13 mouse cellular contexts compared by ENCODE assay signal in the genomic region with DNA sequence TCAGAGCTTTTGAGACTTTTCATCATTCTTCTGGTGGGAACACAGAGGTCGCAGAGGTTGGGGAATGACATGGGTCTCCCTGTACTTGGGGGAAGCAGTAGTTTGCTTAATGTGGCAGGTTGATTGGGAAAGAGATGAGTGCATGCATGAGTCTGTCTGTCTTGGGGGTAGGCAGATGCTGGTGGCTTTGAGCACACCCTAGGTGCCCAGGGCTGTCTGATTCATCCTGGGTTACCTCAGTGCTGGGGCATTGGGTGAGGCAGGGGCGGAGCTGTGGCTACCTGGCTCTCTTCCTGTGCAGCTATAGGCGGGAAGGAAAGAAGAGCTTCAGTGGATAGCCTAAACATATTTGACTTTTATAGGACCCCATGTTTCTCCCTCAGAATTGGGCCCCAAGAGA. TPM values are rescaled to one million over a fixed set of nuclear protein-coding genes. Genes with fewer than 3 reads are reported as not detected.
A peak's percentile ranks its signal among the peaks of the same experiment; 100 is the strongest.
DNase-seq lines count a peak whose midpoint lies in the region; ATAC-seq and TF ChIP-seq lines count a peak whose summit lies in the region.
"Had no signal": no experiment of that assay in that cellular context is flagged by ENCODE, and none has a peak within 500 bp of the region (broad histone marks: within the 10 kb centered on the region; RNA-seq: fewer than 3 reads in every experiment).

No protein-coding gene starts in this region.

- no peak overlapping the region for H3K4me3 ChIP-seq in heart, adult 2 months
- no peak overlapping the region for H3K4me3 ChIP-seq in heart, embryonic 12.5 days
- H3K4me3 ChIP-seq in layer of hippocampus, adult 2 months: no peak overlapping the region
- peak overlapping the region; percentile 36 for H3K4me3 ChIP-seq in brown adipose tissue, adult 24 weeks (ENCODE audit: insufficient read depth, low read depth, low read length)
- H3K4me3 ChIP-seq in limb, embryonic 15.5 days: no peak overlapping the region
- H3K4me3 ChIP-seq in thymus, adult 2 months (ENCODE audit: control insufficient read depth, insufficient read depth, low read length): no peak overlapping the region

- no peak for TF ChIP-seq CTCF in heart, adult 2 months (IDR thresholded peaks at IDR 0.05)
- TF ChIP-seq CTCF in layer of hippocampus, adult 2 months (conservative IDR thresholded peaks at IDR 0.05): no peak
- TF ChIP-seq CTCF in thymus, adult 2 months (IDR thresholded peaks at IDR 0.05; ENCODE audit: borderline replicate concordance, control insufficient read depth, extremely low read depth, insufficient read depth, low read length, poor library complexity): no peak

- no peak for TF ChIP-seq EP300 in heart, adult 2 months (IDR thresholded peaks at IDR 0.05; ENCODE audit: insufficient read depth, low read depth, low read length)

- H3K9me3 ChIP-seq in heart, embryonic 12.5 days (replicated peaks): no peaks in the 10 kb centered on the region
- no peaks in the 10 kb centered on the region for H3K9me3 ChIP-seq in limb, embryonic 15.5 days

- H3K9ac ChIP-seq in heart, adult 2 months (ENCODE audit: low read depth, low read length): no peak overlapping the region
- no peak overlapping the region for H3K9ac ChIP-seq in heart, embryonic 12.5 days
- no peak overlapping the region for H3K9ac ChIP-seq in limb, embryonic 15.5 days

- 84% methylated on average over 3 of the region's 3 CpGs for WGBS in heart, adult 2 months
- WGBS in heart, embryonic 12.5 days: 77% methylated on average over 3 of the region's 3 CpGs
- WGBS in limb, embryonic 15.5 days: 82% methylated on average over 3 of the region's 3 CpGs
- 53% methylated on average over 3 of the region's 3 CpGs for WGBS in thymus, adult 2 months

- TF ChIP-seq POLR2A in heart, adult 2 months (IDR thresholded peaks at IDR 0.05; ENCODE audit: insufficient read depth, low read depth, low read length): no peak
- no peak for TF ChIP-seq POLR2A in thymus, adult 2 months (IDR thresholded peaks at IDR 0.05; ENCODE audit: control insufficient read depth, extremely low read depth, insufficient read depth, low read length, poor library complexity)

- no peak for ATAC-seq in heart, embryonic 12.5 days (ENCODE audit: insufficient number of reproducible peaks, low FRiP score)
- no peak for ATAC-seq in limb, embryonic 15.5 days (ENCODE audit: insufficient number of reproducible peaks, low FRiP score, low TSS enrichment, low read depth)
- no peak for ATAC-seq in inflammation-experienced regulatory T-cells, adult 6 months
- ATAC-seq: forebrain, embryonic 14.5 days had no signal

- H3K27me3 ChIP-seq in heart, adult 2 months (ENCODE audit: control insufficient read depth, insufficient read depth, low read length): no peaks in the 10 kb centered on the region
- no peaks in the 10 kb centered on the region for H3K27me3 ChIP-seq in heart, embryonic 12.5 days (replicated peaks)
- no peaks in the 10 kb centered on the region for H3K27me3 ChIP-seq in limb, embryonic 15.5 days
- H3K27me3 ChIP-seq in thymus, adult 2 months (ENCODE audit: control insufficient read depth, insufficient read depth, low read length): no peaks in the 10 kb centered on the region
- H3K27me3 ChIP-seq: CH12.LX had no signal

- DNase-seq in heart, adult 2 months: no peak
- no peak for DNase-seq in layer of hippocampus, adult 2 months (ENCODE audit: low spot score in 2 of 2)
- DNase-seq in layer of hippocampus, adult 11-12 months (ENCODE audit: low spot score): no peak
- no peak for DNase-seq in thymus, adult 2 months

- H3K4me2 ChIP-seq in heart, embryonic 12.5 days: no peak overlapping the region
- H3K4me2 ChIP-seq in limb, embryonic 15.5 days: no peak overlapping the region

- H3K4me1 ChIP-seq in heart, adult 2 months (ENCODE audit: control insufficient read depth, insufficient read depth, low read length): peaks cover 25% of the 10 kb centered on the region
- peaks cover 74% of the 10 kb centered on the region for H3K4me1 ChIP-seq in heart, embryonic 12.5 days (replicated peaks)
- H3K4me1 ChIP-seq in brown adipose tissue, adult 24 weeks (ENCODE audit: control insufficient read depth, insufficient read depth, insufficient read length, low read length): peaks cover 16% of the 10 kb centered on the region
- H3K4me1 ChIP-seq in limb, embryonic 15.5 days: peaks cover 38% of the 10 kb centered on the region
- H3K4me1 ChIP-seq in thymus, adult 2 months (replicated peaks; ENCODE audit: control insufficient read depth, insufficient read depth, low read length): peaks cover 35% of the 10 kb centered on the region

- H3K79me2 ChIP-seq in heart, adult 2 months (replicated peaks; ENCODE audit: control insufficient read depth, insufficient read depth, low read length): peaks cover 5% of the 10 kb centered on the region

- no peaks in the 10 kb centered on the region for H3K36me3 ChIP-seq in heart, adult 2 months (ENCODE audit: control insufficient read depth, insufficient read depth, low read length)
- peaks cover 13% of the 10 kb centered on the region; the same call in 1 of the 2 replicates for H3K36me3 ChIP-seq in heart, embryonic 12.5 days
- peaks cover 33% of the 10 kb centered on the region for H3K36me3 ChIP-seq in limb, embryonic 15.5 days
- H3K36me3 ChIP-seq in thymus, adult 2 months (ENCODE audit: control insufficient read depth, insufficient read depth, low read length): peaks cover 18% of the 10 kb centered on the region

- H3K27ac ChIP-seq in heart, adult 2 months: peak overlapping the region; percentile 62
- H3K27ac ChIP-seq in heart, embryonic 12.5 days (ENCODE audit: poor library complexity, severe bottlenecking): no peak overlapping the region
- H3K27ac ChIP-seq in layer of hippocampus, adult 2 months: peak overlapping the region; percentile 82
- peak overlapping the region; percentile 81 for H3K27ac ChIP-seq in brown adipose tissue, adult 24 weeks (replicated peaks; ENCODE audit: low read depth, low read length)
- H3K27ac ChIP-seq in limb, embryonic 15.5 days: peak overlapping the region; percentile 64; the same call in 1 of the 2 replicates
- no peak overlapping the region for H3K27ac ChIP-seq in thymus, adult 2 months (ENCODE audit: control insufficient read depth, insufficient read depth, low read length)

- intact Hi-C loops in heart, adult 2 months (cut with DNase I): loop anchor here (5.0 kb wide), 1 partner anchor 34 kb away; no protein-coding TSS in a partner anchor

RNA-seq across cellular contexts. Expression of gene Akt2, which starts 16.8 kb away (rescaled TPM):
- 100 to 1,000 TPM; 181 to 219 TPM for total RNA-seq in heart, adult 2 months (2021)
- 134 and 181 TPM in 2 replicates for polyA plus RNA-seq in heart, adult 2 months (2012; rRNA removed)
- polyA plus RNA-seq in heart, embryonic 12.5 days (2016; fragmentation: Nextera tagmentation; extraction: Ambion mirVana): 85.0 and 89.4 TPM in 2 replicates
- 10 to 100 TPM; 87.0 to 99.1 TPM for total RNA-seq in layer of hippocampus, adult 2 months (2021)
- polyA plus RNA-seq in brown adipose tissue, adult 24 weeks (2012; ENCODE audit: insufficient read depth, insufficient read length, missing spikeins): 294 and 321 TPM in 2 replicates
- polyA plus RNA-seq in limb, embryonic 15.5 days (2015; fragmentation: Nextera tagmentation; extraction: Ambion mirVana): 108 and 127 TPM in 2 replicates
- polyA plus RNA-seq in thymus, adult 2 months (2012; rRNA removed): 133 and 139 TPM in 2 replicates
- 10 to 100 TPM; 41.6 to 51.3 (median 43.1) TPM for polyA plus RNA-seq in inflammation-experienced regulatory T-cells, adult 6 months (2017; shearing (Covaris generic))

RNA-seq across cellular contexts. Expression of gene Ttc9b, which starts 45.6 kb away (rescaled TPM):
- not detected for total RNA-seq in heart, adult 2 months (2021)
- polyA plus RNA-seq in heart, adult 2 months (2012; rRNA removed): not detected in 2 replicates
- 0.09 TPM in 1 of 2 replicates, not detected in the other for polyA plus RNA-seq in heart, embryonic 12.5 days (2016; fragmentation: Nextera tagmentation; extraction: Ambion mirVana)
- 10 to 100 TPM; 42.6 to 47.5 TPM for total RNA-seq in layer of hippocampus, adult 2 months (2021)
- not detected in 2 replicates for polyA plus RNA-seq in brown adipose tissue, adult 24 weeks (2012; ENCODE audit: insufficient read depth, insufficient read length, missing spikeins)
- polyA plus RNA-seq in limb, embryonic 15.5 days (2015; fragmentation: Nextera tagmentation; extraction: Ambion mirVana): 0.20 TPM in 1 of 2 replicates, not detected in the other
- polyA plus RNA-seq in thymus, adult 2 months (2012; rRNA removed): 0.05 TPM in 1 of 2 replicates, not detected in the other
- polyA plus RNA-seq in inflammation-experienced regulatory T-cells, adult 6 months (2017; shearing (Covaris generic)): not detected
- total RNA-seq: CH12.LX; gastrocnemius, postnatal 36 days; neutrophil, adult 5-6 weeks had no signal
- polyA plus RNA-seq: urinary bladder, adult 2 months had no signal

RNA-seq across cellular contexts. Expression of gene 2310022A10Rik, which starts 55.1 kb away (rescaled TPM):
- total RNA-seq in heart, adult 2 months (2021): 10 to 100 TPM; 72.0 to 72.1 TPM
- polyA plus RNA-seq in heart, adult 2 months (2012; rRNA removed): 79.5 and 87.4 TPM in 2 replicates
- 36.4 and 37.4 TPM in 2 replicates for polyA plus RNA-seq in heart, embryonic 12.5 days (2016; fragmentation: Nextera tagmentation; extraction: Ambion mirVana)
- 10 to 100 TPM; 25.5 to 25.6 TPM for total RNA-seq in layer of hippocampus, adult 2 months (2021)
- polyA plus RNA-seq in brown adipose tissue, adult 24 weeks (2012; ENCODE audit: insufficient read depth, insufficient read length, missing spikeins): 5.8 and 12.3 TPM in 2 replicates
- 32.9 and 39.3 TPM in 2 replicates for polyA plus RNA-seq in limb, embryonic 15.5 days (2015; fragmentation: Nextera tagmentation; extraction: Ambion mirVana)
- polyA plus RNA-seq in thymus, adult 2 months (2012; rRNA removed): 58.0 and 58.1 TPM in 2 replicates
- polyA plus RNA-seq in inflammation-experienced regulatory T-cells, adult 6 months (2017; shearing (Covaris generic)): 10 to 100 TPM; 16.4 to 24.4 (median 21.4) TPM

RNA-seq across cellular contexts. Expression of gene Pld3, which starts 55.1 kb away (rescaled TPM):
- total RNA-seq in heart, adult 2 months (2021): 10 to 100 TPM; 22.9 to 30.6 TPM
- 54.8 and 68.1 TPM in 2 replicates for polyA plus RNA-seq in heart, adult 2 months (2012; rRNA removed)
- 59.5 and 63.4 TPM in 2 replicates for polyA plus RNA-seq in heart, embryonic 12.5 days (2016; fragmentation: Nextera tagmentation; extraction: Ambion mirVana)
- 100 to 1,000 TPM; 573 to 583 TPM for total RNA-seq in layer of hippocampus, adult 2 months (2021)
- polyA plus RNA-seq in brown adipose tissue, adult 24 weeks (2012; ENCODE audit: insufficient read depth, insufficient read length, missing spikeins): 23.5 and 27.8 TPM in 2 replicates
- 134 and 140 TPM in 2 replicates for polyA plus RNA-seq in limb, embryonic 15.5 days (2015; fragmentation: Nextera tagmentation; extraction: Ambion mirVana)
- 456 and 516 TPM in 2 replicates for polyA plus RNA-seq in thymus, adult 2 months (2012; rRNA removed)
- 100 to 1,000 TPM; 155 to 246 (median 192) TPM for polyA plus RNA-seq in inflammation-experienced regulatory T-cells, adult 6 months (2017; shearing (Covaris generic))

Comparison
In these comparisons a context has a peak if more than half of its experiments do, and no peak if none do; other contexts are left out.
1. H3K27ac ChIP-seq: peak in heart, adult 2 months (single experiment), layer of hippocampus, adult 2 months (single experiment), brown adipose tissue, adult 24 weeks (single experiment) and limb, embryonic 15.5 days (single experiment); none in heart, embryonic 12.5 days (single experiment) and thymus, adult 2 months (single experiment).